Mouse (Mus musculus) limb, embryonic 15.5 days (tissue): ENCODE measurements at regions not wholly inside any gene's neighbourhood (a gene's known extent, or its start where the extent isn't known, plus 50 kb on each side); places are given as distances from the start of the nearest gene placed in this dataset.
"Not testable (repeated sequence)": the region's sequence is repeated elsewhere in the genome, so short reads cannot be mapped to it uniquely, and the experiment has no call there.

Experiments used
- ATAC-seq: fragments of 200-750 bp; cut with Nextera tagmentation; 2 replicates; pipeline ENCODE4 v1.8.0; 2017; ENCODE audit warnings: low read depth, moderate TSS enrichment; ENCODE audit not compliant: insufficient number of reproducible peaks, low FRiP score, low TSS enrichment
- H3K27ac ChIP-seq: fragments of 300-500 bp; sonication (generic); 2 replicates; pipeline ENCODE4 v1.5.1; 2015; ENCODE audit warnings: moderate library complexity, mild to moderate bottlenecking, inconsistent platforms
- H3K27me3 ChIP-seq: fragments of 300-500 bp; sonication (generic); 2 replicates; pipeline ENCODE4 v1.6.1; 2015; ENCODE audit warnings: inconsistent platforms
- H3K36me3 ChIP-seq: fragments of 300-500 bp; sonication (generic); 2 replicates; pipeline ENCODE4 v1.6.1; 2015; ENCODE audit warnings: inconsistent platforms
- H3K4me1 ChIP-seq: fragments of 300-500 bp; sonication (generic); 2 replicates; pipeline ENCODE4 v1.6.1; 2015; ENCODE audit warnings: inconsistent platforms
- H3K4me2 ChIP-seq: fragments of 300-500 bp; sonication (generic); 2 replicates; pipeline ENCODE4 v1.6.1; 2015; ENCODE audit warnings: mild to moderate bottlenecking, inconsistent platforms
- H3K4me3 ChIP-seq: fragments of 300-500 bp; sonication (generic); 2 replicates; pipeline ENCODE4 v1.5.1; 2015; ENCODE audit warnings: mild to moderate bottlenecking, inconsistent platforms
- H3K9ac ChIP-seq: fragments of 300-500 bp; sonication (generic); 2 replicates; pipeline ENCODE4 v1.6.1; 2015; ENCODE audit warnings: inconsistent platforms
- H3K9me3 ChIP-seq: fragments of 300-500 bp; sonication (generic); 2 replicates; pipeline ENCODE4 v1.6.1; 2016; ENCODE audit warnings: inconsistent platforms
- WGBS: fragments of 180-500 bp; shearing (Covaris S2); methylation state at CpG from one replicate; pipeline ENCODE4 v1.1.7; 2015; 5-methylcytosine and 5-hydroxymethylcytosine counted together

DNA sequence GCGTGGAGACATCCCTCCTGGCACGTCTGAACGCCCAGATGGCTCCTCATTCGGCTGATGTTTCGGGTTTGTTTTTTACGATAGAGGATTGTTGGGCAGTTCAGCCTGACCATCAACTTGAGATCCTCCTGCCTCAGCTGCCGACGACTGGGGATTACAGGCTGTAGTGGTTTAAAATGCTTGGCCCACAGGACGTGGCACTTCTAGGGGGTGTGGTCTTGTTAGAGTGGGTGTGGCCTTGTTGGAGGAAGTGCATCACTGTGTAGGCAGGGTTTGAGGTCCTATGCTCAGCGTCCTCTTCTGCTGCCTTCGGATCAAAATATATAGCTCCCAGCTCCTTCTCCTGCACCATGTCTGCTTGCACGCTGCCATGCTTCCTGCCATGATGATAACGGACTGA is 177.1 kb downstream of the Katnal1 start:
- Histone ChIP-seq H3K27ac (no peak overlapping the region), H3K4me1 (peaks cover 11% of the 10 kb centered on the region), H3K9ac (no peak overlapping the region), H3K4me3 (no peak overlapping the region), H3K36me3 (no peaks in the 10 kb centered on the region), H3K4me2 (no peak overlapping the region), H3K9me3 (no peaks in the 10 kb centered on the region), H3K27me3 (no peaks in the 10 kb centered on the region)
- ATAC-seq = no peak
- 89% methylated on average over 13 of the region's 13 CpGs for WGBS

DNA sequence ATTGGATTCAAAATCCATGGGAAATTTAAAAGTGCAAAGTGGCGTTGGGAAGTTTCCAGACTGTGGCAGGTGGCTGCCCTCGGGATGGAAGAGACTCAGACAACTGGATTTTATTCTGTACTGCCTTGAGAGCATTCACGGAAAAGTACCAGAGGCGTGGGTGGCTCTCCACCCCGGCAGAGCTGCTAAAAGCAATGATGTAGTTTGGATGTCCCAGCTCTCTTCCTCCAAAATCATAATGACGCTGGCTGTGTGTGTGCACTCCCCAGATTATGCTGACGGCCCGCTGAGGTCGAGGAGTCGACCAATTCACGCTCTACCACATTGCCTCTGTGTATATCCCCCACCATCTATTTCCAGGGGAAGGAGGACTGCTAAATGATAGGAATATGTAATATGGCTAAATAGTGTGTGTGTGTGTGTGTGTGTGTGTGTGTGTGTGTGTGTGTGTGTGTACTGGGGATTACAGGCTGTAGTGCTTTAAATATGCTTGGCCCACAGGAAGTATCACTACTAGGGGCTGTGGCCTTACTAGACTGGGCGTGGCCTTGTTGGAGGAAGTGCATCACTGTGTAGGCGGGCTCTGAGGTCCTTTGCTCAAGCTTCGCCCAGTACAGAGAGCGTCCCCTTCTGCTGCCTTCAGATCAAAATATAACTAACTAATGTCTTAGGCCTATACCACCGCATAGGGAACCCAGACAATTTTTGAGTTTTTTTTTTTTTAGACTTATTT is 179.0 kb downstream of the Katnal1 start:
- no peaks in the 10 kb centered on the region for H3K36me3 ChIP-seq
- WGBS = 82% methylated on average over 16 of the region's 16 CpGs
- no peaks in the 10 kb centered on the region for H3K9me3 ChIP-seq
- no peaks in the 10 kb centered on the region for H3K27me3 ChIP-seq
- no peak for ATAC-seq
- no peak overlapping the region for H3K4me3 ChIP-seq
- H3K4me2 ChIP-seq = no peak overlapping the region
- H3K9ac ChIP-seq = no peak overlapping the region
- H3K27ac ChIP-seq = no peak overlapping the region
- peaks cover 2% of the 10 kb centered on the region; the same call in 1 of the 2 replicates for H3K4me1 ChIP-seq

- Histone ChIP-seq H3K4me2 (no peak overlapping the region), H3K9me3 (no peaks in the 10 kb centered on the region), H3K4me3 (no peak overlapping the region), H3K27me3 (no peaks in the 10 kb centered on the region), H3K9ac (no peak overlapping the region), H3K36me3 (no peaks in the 10 kb centered on the region), H3K27ac (no peak overlapping the region), H3K4me1 (no peaks in the 10 kb centered on the region)
- 87% methylated on average over 21 of the region's 21 CpGs for WGBS
- no peak for ATAC-seq
Observed at GRCm38 (mm10) chr5:148747972-148748764, 181.0 kb downstream of the Katnal1 start.

DNA sequence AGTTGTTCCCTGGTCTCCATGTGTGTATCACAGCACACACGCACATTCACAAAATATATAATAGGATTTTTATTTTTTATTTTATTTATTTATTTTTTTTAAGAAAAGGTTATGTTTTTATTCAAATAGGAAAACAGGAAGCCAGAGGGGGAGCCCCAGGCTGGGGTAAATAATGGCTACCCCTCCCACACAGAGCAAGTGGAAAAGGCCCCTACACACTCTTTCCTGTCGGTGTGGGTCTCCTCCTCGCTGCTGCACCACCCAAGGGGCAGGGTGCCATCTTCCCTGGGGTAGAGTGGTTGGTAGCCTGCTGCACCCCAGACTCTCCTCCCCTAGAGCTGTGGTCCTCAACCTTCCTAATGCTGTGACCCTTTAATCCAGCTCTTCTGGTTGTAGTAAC is 181.6 kb downstream of the Katnal1 start:
- H3K27me3 ChIP-seq = no peaks in the 10 kb centered on the region
- ATAC-seq = no peak
- no peaks in the 10 kb centered on the region for H3K36me3 ChIP-seq
- WGBS = 88% methylated on average over 3 of the region's 3 CpGs
- no peak overlapping the region for H3K9ac ChIP-seq
- H3K4me3 ChIP-seq = no peak overlapping the region
- no peaks in the 10 kb centered on the region for H3K9me3 ChIP-seq
- H3K4me2 ChIP-seq = no peak overlapping the region
- no peaks in the 10 kb centered on the region for H3K4me1 ChIP-seq
- no peak overlapping the region for H3K27ac ChIP-seq

GRCm38 (mm10) chr5:148746726-148747125 is 182.4 kb downstream of the Katnal1 start:
- not testable (repeated sequence) for H3K4me2 ChIP-seq, H3K4me3 ChIP-seq, H3K27me3 ChIP-seq, H3K27ac ChIP-seq, H3K9me3 ChIP-seq, ATAC-seq, H3K4me1 ChIP-seq, H3K9ac ChIP-seq, H3K36me3 ChIP-seq
- whole genome bisulfite sequencing = 55% methylated on average over 6 of the region's 6 CpGs

- Histone ChIP-seq H3K27me3 (no peaks in the 10 kb centered on the region), H3K27ac (no peak overlapping the region), H3K4me1 (peaks cover 10% of the 10 kb centered on the region), H3K36me3 (no peaks in the 10 kb centered on the region), H3K9me3 (no peaks in the 10 kb centered on the region), H3K9ac (no peak overlapping the region), H3K4me2 (no peak overlapping the region), H3K4me3 (no peak overlapping the region)
- WGBS = 81% methylated on average over 7 of the region's 7 CpGs
- no peak for ATAC-seq
Observed at GRCm38 (mm10) chr5:148744676-148745391, 184.3 kb downstream of the Katnal1 start.

GRCm38 (mm10) chr5:148742158-148742835 is 186.8 kb downstream of the Katnal1 start:
- Histone ChIP-seq H3K27me3 (no peaks in the 10 kb centered on the region), H3K4me2 (no peak overlapping the region), H3K9me3 (no peaks in the 10 kb centered on the region), H3K4me3 (no peak overlapping the region), H3K4me1 (peaks cover 10% of the 10 kb centered on the region), H3K9ac (no peak overlapping the region), H3K27ac (no peak overlapping the region), H3K36me3 (no peaks in the 10 kb centered on the region)
- ATAC-seq = no peak
- 90% methylated on average over 8 of the region's 8 CpGs for WGBS

GRCm38 (mm10) chr5:148741267-148742004 is 187.7 kb downstream of the Katnal1 start:
- H3K4me1 ChIP-seq = peaks cover 10% of the 10 kb centered on the region
- no peak overlapping the region for H3K4me2 ChIP-seq
- H3K9me3 ChIP-seq = no peaks in the 10 kb centered on the region
- H3K36me3 ChIP-seq = no peaks in the 10 kb centered on the region
- no peak for ATAC-seq
- no peak overlapping the region for H3K4me3 ChIP-seq
- no peaks in the 10 kb centered on the region for H3K27me3 ChIP-seq
- H3K9ac ChIP-seq = no peak overlapping the region
- H3K27ac ChIP-seq = no peak overlapping the region
- WGBS = 82% methylated on average over 19 of the region's 19 CpGs

GRCm38 (mm10) chr5:148740366-148741266 is 188.0 kb upstream of the Ubl3 start:
- WGBS = 38% methylated on average over 15 of the region's 15 CpGs
- peaks cover 10% of the 10 kb centered on the region for H3K4me1 ChIP-seq
- H3K27ac ChIP-seq = no peak overlapping the region
- H3K4me2 ChIP-seq = no peak overlapping the region
- H3K36me3 ChIP-seq = no peaks in the 10 kb centered on the region
- no peak for ATAC-seq
- H3K9me3 ChIP-seq = no peaks in the 10 kb centered on the region
- no peaks in the 10 kb centered on the region for H3K27me3 ChIP-seq
- H3K9ac ChIP-seq = no peak overlapping the region
- no peak overlapping the region for H3K4me3 ChIP-seq

GRCm38 (mm10) chr5:148739672-148740071 is 187.1 kb upstream of the Ubl3 start:
- WGBS = 45% methylated on average over 2 of the region's 2 CpGs
- no peak for ATAC-seq
- no peak overlapping the region for H3K4me2 ChIP-seq
- H3K36me3 ChIP-seq = no peaks in the 10 kb centered on the region
- H3K27ac ChIP-seq = no peak overlapping the region
- no peak overlapping the region for H3K4me3 ChIP-seq
- H3K9ac ChIP-seq = no peak overlapping the region
- no peaks in the 10 kb centered on the region for H3K9me3 ChIP-seq
- no peaks in the 10 kb centered on the region for H3K27me3 ChIP-seq
- H3K4me1 ChIP-seq = peaks cover 10% of the 10 kb centered on the region
